Mouse (Mus musculus) forebrain, embryonic 15.5 days (tissue): ENCODE measurements around the gene Apopt1. TPM values are rescaled to one million over a fixed set of nuclear protein-coding genes. Genes with fewer than 3 reads are reported as not detected.
"Not testable (repeated sequence)": the region's sequence is repeated elsewhere in the genome, so short reads cannot be mapped to it uniquely, and the experiment has no call there.

Source experiments
- ATAC-seq: fragments of 200-750 bp; cut with Nextera tagmentation; replicated peaks from 2 replicates; pipeline ENCODE4 v1.8.0; 2017; ENCODE audit warnings: mild to moderate bottlenecking, moderate TSS enrichment, moderate library complexity
- H3K27ac ChIP-seq: fragments of 300-500 bp; sonication (generic); replicated peaks from 2 replicates; pipeline ENCODE4 v1.5.1; 2015; ENCODE audit warnings: mild to moderate bottlenecking, inconsistent platforms
- H3K27me3 ChIP-seq: fragments of 300-500 bp; sonication (generic); 2 replicates; pipeline ENCODE4 v1.6.1; 2015; ENCODE audit warnings: inconsistent platforms
- H3K36me3 ChIP-seq: fragments of 300-500 bp; sonication (generic); 2 replicates; pipeline ENCODE4 v1.6.1; 2015; ENCODE audit warnings: mild to moderate bottlenecking, inconsistent platforms
- H3K4me1 ChIP-seq: fragments of 300-500 bp; sonication (generic); 2 replicates; pipeline ENCODE4 v1.6.1; 2015; ENCODE audit warnings: inconsistent platforms
- H3K4me2 ChIP-seq: fragments of 300-500 bp; sonication (generic); replicated peaks from 2 replicates; pipeline ENCODE4 v1.6.1; 2015; ENCODE audit warnings: mild to moderate bottlenecking, inconsistent platforms
- H3K4me3 ChIP-seq: fragments of 300-500 bp; sonication (generic); 2 replicates; pipeline ENCODE4 v1.5.1; 2015; ENCODE audit warnings: mild to moderate bottlenecking, inconsistent platforms
- H3K9ac ChIP-seq: fragments of 300-500 bp; sonication (generic); replicated peaks from 2 replicates; pipeline ENCODE4 v1.6.1; 2015; ENCODE audit warnings: mild to moderate bottlenecking, inconsistent platforms
- H3K9me3 ChIP-seq: fragments of 300-500 bp; sonication (generic); 2 replicates; pipeline ENCODE4 v1.6.1; 2016; ENCODE audit warnings: inconsistent platforms
- WGBS: fragments of 180-500 bp; shearing (Covaris S2); methylation state at CpG from one replicate; pipeline ENCODE4 v1.1.7; 2015; ENCODE audit warnings: mixed read lengths; 5-methylcytosine and 5-hydroxymethylcytosine counted together
- polyA plus RNA-seq: library from polyadenylated mRNA; unstranded; fragments of >200 nt; fragmentation: Nextera tagmentation; extraction: Ambion mirVana; gene quantifications from 2 replicates; pipeline ENCODE4 v1.2.1, GENCODE M21; 2015

Apopt1 gene
- polyA plus RNA-seq, 1 experiment from 2014 or later = 48.2 TPM

DNA sequence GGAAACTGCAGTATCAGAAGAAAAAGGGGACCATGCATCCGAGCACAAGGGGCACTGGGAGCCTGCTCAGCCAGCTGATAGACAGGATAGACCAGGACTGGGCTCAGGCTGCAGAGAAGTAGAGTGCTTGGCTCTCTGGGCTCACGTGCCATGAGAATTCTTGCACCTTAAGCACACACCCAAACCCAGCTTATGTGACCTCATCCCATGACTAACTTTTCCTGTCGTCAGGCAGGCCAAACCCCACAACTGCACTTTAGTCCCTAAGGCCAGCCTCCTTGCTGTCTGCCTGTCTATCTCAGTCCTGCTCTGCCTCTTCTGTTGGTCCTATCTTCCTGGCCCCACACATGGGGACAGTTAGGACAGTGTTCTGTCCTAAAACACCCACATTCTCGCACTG is 15.4 kb upstream of the Apopt1 start:
- peaks cover 36% of the 10 kb centered on the region for H3K4me1 ChIP-seq
- no peak overlapping the region for H3K9ac ChIP-seq
- no peak overlapping the region for H3K4me2 ChIP-seq
- no peaks in the 10 kb centered on the region for H3K36me3 ChIP-seq
- H3K4me3 ChIP-seq = no peak overlapping the region
- ATAC-seq = no peak
- H3K27me3 ChIP-seq = no peaks in the 10 kb centered on the region
- H3K9me3 ChIP-seq = no peaks in the 10 kb centered on the region
- 72% methylated on average over 4 of the region's 4 CpGs for WGBS
- H3K27ac ChIP-seq = no peak overlapping the region

GRCm38 (mm10) chr12:111698346-111698913 is 14.6 kb upstream of the Apopt1 start:
- H3K9ac ChIP-seq = 0 out of 2 replicates have a peak overlapping the region, but pooled peaks have one; percentile 1
- peaks cover 29% of the 10 kb centered on the region for H3K4me1 ChIP-seq
- ATAC-seq = no peak
- H3K36me3 ChIP-seq = no peaks in the 10 kb centered on the region
- H3K27ac ChIP-seq = peak overlapping the region; percentile 14; the same call in 1 of the 2 replicates
- H3K9me3 ChIP-seq = no peaks in the 10 kb centered on the region
- H3K4me2 ChIP-seq = no peak overlapping the region
- H3K4me3 ChIP-seq = no peak overlapping the region
- WGBS = 82% methylated on average over 6 of the region's 6 CpGs
- H3K27me3 ChIP-seq = no peaks in the 10 kb centered on the region

GRCm38 (mm10) chr12:111699542-111699941 is 13.5 kb upstream of the Apopt1 start:
- H3K4me2 ChIP-seq = no peak overlapping the region
- 81% methylated on average over 4 of the region's 4 CpGs for WGBS
- ATAC-seq = no peak

GRCm38 (mm10) chr12:111700920-111701458 is 12.1 kb upstream of the Apopt1 start:
- Histone ChIP-seq H3K4me3 (no peak overlapping the region), H3K9me3 (no peaks in the 10 kb centered on the region), H3K36me3 (no peaks in the 10 kb centered on the region), H3K27ac (no peak overlapping the region), H3K4me1 (peaks cover 8% of the 10 kb centered on the region), H3K9ac (no peak overlapping the region), H3K4me2 (no peak overlapping the region), H3K27me3 (no peaks in the 10 kb centered on the region)
- ATAC-seq = no peak
- 85% methylated on average over 9 of the region's 9 CpGs for WGBS

More at GRCm38 (mm10) chr12:111699542-111699941, 13.5 kb upstream of the Apopt1 start:
- Histone ChIP-seq H3K9me3 (no peaks in the 10 kb centered on the region), H3K4me3 (no peak overlapping the region), H3K9ac (no peak overlapping the region), H3K27me3 (no peaks in the 10 kb centered on the region), H3K4me1 (peaks cover 17% of the 10 kb centered on the region), H3K36me3 (no peaks in the 10 kb centered on the region), H3K27ac (no peak overlapping the region)

GRCm38 (mm10) chr12:111703301-111703700 is 9.8 kb upstream of the Apopt1 start:
- Histone ChIP-seq H3K4me3 (no peak overlapping the region), H3K9me3 (no peaks in the 10 kb centered on the region), H3K27me3 (no peaks in the 10 kb centered on the region), H3K4me2 (no peak overlapping the region), H3K27ac (no peak overlapping the region), H3K9ac (no peak overlapping the region), H3K4me1 (0 out of 2 replicates have a peak, but pooled peaks cover 5% of the 10 kb centered on the region), H3K36me3 (peaks cover 3% of the 10 kb centered on the region; the same call in 1 of the 2 replicates)
- ATAC-seq = no peak
- WGBS = 92% methylated on average over 3 of the region's 3 CpGs

DNA sequence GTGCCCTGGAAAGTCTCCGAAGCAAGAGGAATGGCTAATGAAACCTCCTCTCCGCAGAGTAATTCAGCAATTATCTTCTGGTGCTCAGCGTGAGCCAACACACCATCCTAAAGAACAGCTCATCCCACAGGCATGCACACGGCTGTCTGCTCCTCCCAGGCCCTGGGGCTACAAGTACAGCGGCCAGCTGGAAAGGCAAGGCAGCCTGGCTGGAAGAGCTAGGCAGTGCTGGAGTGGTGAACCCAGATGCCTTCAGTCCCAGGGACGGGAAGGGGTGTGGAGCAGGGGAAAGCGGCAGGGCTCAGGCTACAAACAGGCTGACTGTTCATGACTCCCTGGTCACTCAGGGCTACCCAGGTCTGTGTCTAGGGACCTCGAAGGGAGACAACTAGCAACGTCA is 8.5 kb upstream of the Apopt1 start:
- H3K36me3 ChIP-seq = peaks cover 15% of the 10 kb centered on the region
- no peak overlapping the region for H3K9ac ChIP-seq
- ATAC-seq = no peak; the same call in 1 of the 2 replicates
- H3K27ac ChIP-seq = no peak overlapping the region
- H3K27me3 ChIP-seq = no peaks in the 10 kb centered on the region
- H3K4me1 ChIP-seq = 0 out of 2 replicates have a peak, but pooled peaks cover 5% of the 10 kb centered on the region
- no peak overlapping the region for H3K4me2 ChIP-seq
- no peaks in the 10 kb centered on the region for H3K9me3 ChIP-seq
- WGBS = 49% methylated on average over 9 of the region's 9 CpGs
- no peak overlapping the region for H3K4me3 ChIP-seq

DNA sequence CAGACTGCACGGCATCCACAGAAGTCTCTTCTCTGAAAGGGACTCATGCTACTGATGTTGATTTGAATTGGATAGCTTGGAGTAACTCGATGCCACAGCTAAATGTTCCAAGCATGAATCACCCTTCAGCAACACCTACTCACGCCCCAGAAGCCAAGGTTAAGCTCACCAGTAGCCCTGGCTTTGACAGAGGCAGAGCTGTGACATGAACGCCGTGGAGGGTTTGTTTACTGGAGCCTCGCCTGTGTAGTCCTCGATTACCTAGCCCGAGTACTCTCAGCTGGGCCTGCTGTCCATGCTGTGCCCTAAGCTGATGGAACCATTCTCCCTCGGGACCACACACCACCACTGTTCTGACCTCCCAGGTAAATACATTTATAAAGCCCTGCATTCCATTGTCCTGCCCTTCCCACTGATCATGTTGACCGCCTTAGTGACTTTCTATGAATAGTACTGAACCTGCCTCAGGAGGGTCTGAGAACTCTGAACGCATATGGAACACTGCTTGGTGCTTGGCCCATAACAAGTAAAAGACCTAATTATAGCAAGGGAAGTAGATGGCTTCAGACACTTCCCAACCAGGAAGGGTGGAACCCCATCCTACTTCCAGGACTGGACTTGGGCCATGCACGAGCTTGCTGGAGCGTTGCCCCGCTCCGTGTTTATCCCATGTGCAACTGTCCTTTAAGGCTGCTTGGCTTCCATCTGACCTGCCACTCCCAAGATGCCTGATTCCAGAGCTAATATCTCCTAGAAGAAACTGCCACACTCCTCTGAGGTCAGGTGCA is 7.7 kb upstream of the Apopt1 start:
- no peak for ATAC-seq
- WGBS = 80% methylated on average over 15 of the region's 15 CpGs
- no peaks in the 10 kb centered on the region for H3K9me3 ChIP-seq
- peaks cover 9% of the 10 kb centered on the region for H3K4me1 ChIP-seq
- H3K4me2 ChIP-seq = no peak overlapping the region
- no peak overlapping the region for H3K4me3 ChIP-seq
- H3K9ac ChIP-seq = no peak overlapping the region
- no peaks in the 10 kb centered on the region for H3K27me3 ChIP-seq
- H3K36me3 ChIP-seq = peaks cover 22% of the 10 kb centered on the region
- no peak overlapping the region for H3K27ac ChIP-seq

GRCm38 (mm10) chr12:111708181-111708580 is 4.9 kb upstream of the Apopt1 start:
- Histone ChIP-seq H3K4me2 (no peak overlapping the region), H3K36me3 (peaks cover 32% of the 10 kb centered on the region), H3K27ac (no peak overlapping the region), H3K4me3 (no peak overlapping the region), H3K9ac (no peak overlapping the region), H3K27me3 (no peaks in the 10 kb centered on the region), H3K4me1 (peaks cover 22% of the 10 kb centered on the region), H3K9me3 (no peaks in the 10 kb centered on the region)
- no peak for ATAC-seq
- 73% methylated on average over 4 of the region's 4 CpGs for WGBS

GRCm38 (mm10) chr12:111710091-111710490 is 3.0 kb upstream of the Apopt1 start:
- Histone ChIP-seq H3K27ac (no peak overlapping the region), H3K36me3 (peaks cover 32% of the 10 kb centered on the region), H3K27me3 (no peaks in the 10 kb centered on the region), H3K4me3 (no peak overlapping the region), H3K9me3 (no peaks in the 10 kb centered on the region), H3K4me1 (peaks cover 30% of the 10 kb centered on the region), H3K9ac (no peak overlapping the region), H3K4me2 (no peak overlapping the region)
- 88% methylated on average over 10 of the region's 10 CpGs for WGBS
- ATAC-seq = no peak

DNA sequence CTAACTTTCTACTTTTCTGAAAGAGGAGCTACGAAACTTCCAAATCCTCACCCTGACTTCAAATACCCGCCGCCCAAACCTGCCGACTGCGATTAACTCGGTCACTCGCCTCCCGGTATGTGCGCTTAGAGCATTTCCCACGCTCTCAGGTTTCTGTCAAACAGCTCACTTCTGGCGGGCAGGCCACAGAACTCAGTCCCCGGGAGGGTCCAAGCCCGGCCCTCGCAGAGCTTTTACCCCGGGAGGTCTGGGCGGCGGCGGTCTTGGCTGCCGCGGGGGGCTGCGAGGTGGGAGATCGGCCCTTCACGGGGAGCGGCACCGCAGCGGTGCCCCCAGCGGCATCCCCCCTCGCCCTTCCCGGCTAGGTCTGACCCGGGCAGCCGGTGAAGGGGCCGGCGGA is 585 bp upstream of the Apopt1 start:
- Histone ChIP-seq H3K27me3 (no peaks in the 10 kb centered on the region), H3K4me1 (peaks cover 30% of the 10 kb centered on the region), H3K4me3 (peak overlapping the region; percentile 71), H3K9me3 (no peaks in the 10 kb centered on the region), H3K27ac (peak overlapping the region; percentile 87), H3K9ac (peak overlapping the region; percentile 91), H3K4me2 (peak overlapping the region; percentile 65), H3K36me3 (peaks cover 29% of the 10 kb centered on the region)
- peak; percentile 43 for ATAC-seq
- WGBS = under 1% methylated on average over 26 of the region's 33 CpGs

DNA sequence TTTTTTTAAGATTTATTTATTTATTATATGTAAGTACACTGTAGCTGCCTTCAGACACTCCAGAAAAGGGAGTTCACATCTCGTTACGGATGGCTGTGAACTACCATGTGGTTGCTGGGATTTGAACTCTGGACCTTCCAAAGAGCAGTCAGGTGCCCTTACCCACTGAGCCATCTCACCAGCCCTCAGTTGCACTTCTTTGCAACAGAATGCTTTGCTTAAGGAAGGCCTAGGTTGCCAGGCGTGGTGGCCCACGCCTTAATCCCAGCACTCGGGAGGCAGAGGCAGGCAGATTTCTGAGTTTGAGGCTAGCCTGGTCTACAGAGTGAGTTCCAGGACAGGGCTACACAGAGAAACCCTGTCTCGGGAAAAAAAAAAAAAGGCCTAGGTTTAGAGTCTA is 819 bp downstream of the Apopt1 start:
- peaks cover 34% of the 10 kb centered on the region for H3K4me1 ChIP-seq
- peaks cover 25% of the 10 kb centered on the region for H3K36me3 ChIP-seq
- H3K4me3 ChIP-seq = peak overlapping the region; percentile 71
- peak overlapping the region; percentile 65 for H3K4me2 ChIP-seq
- H3K27ac ChIP-seq, H3K9me3 ChIP-seq, H3K27me3 ChIP-seq, ATAC-seq: not testable (repeated sequence)
- H3K9ac ChIP-seq = peak overlapping the region; percentile 91; the same call in 1 of the 2 replicates
- 81% methylated on average over 6 of the region's 6 CpGs for WGBS

GRCm38 (mm10) chr12:111716505-111716904 is 3.4 kb downstream of the Apopt1 start:
- Histone ChIP-seq H3K4me3 (no peak overlapping the region), H3K9me3 (no peaks in the 10 kb centered on the region), H3K4me2 (no peak overlapping the region), H3K4me1 (peaks cover 26% of the 10 kb centered on the region), H3K9ac (no peak overlapping the region), H3K27ac (no peak overlapping the region), H3K27me3 (no peaks in the 10 kb centered on the region), H3K36me3 (no peaks in the 10 kb centered on the region)
- no peak for ATAC-seq
- WGBS = 95% methylated on average over 7 of the region's 7 CpGs
